Mouse (Mus musculus) left cerebral cortex, postnatal 25 days (tissue): ENCODE results near the gene Olfr338. TPM values are rescaled to one million over a fixed set of nuclear protein-coding genes. Genes with fewer than 3 reads are reported as not detected.
"Not testable (repeated sequence)": the region's sequence is repeated elsewhere in the genome, so short reads cannot be mapped to it uniquely, and the experiment has no call there.

Source experiments
- DNase-seq, 2 experiments: peaks; one replicate each; pipeline ENCODE4 v3.0.0; 2022; ENCODE audit warnings: low spot score in 2 of 2, mixed read lengths in 1 of 2
- intact Hi-C: fragments of 180-260 bp; cut with DNase I; formaldehyde crosslinking; loops from one replicate; pipeline ENCODE4 v1.15.1; 2025
- total RNA-seq, 2 experiments: library from RNA; stranded (reverse); gene quantifications; 2 replicates each; pipeline ENCODE4 v1.2.3; 2021

Olfr338 gene
- total RNA-seq = not detected

GRCm38 (mm10) chr2:36373219-36373618, at the start of gene Olfr338:
TSS of gene Olfr338 (plus strand) at chr2:36373519.
- intact Hi-C loops = no loop called here
- no peak for DNase-seq

- DNase-seq, intact Hi-C loops: not testable (repeated sequence)
Measured at GRCm38 (mm10) chr2:36415174-36415573, 41.9 kb downstream of the Olfr338 start.

GRCm38 (mm10) chr2:36415591-36415990, 42.3 kb downstream of the Olfr338 start:
- intact Hi-C loops, DNase-seq: not testable (repeated sequence)

GRCm38 (mm10) chr2:36418647-36419046, 45.3 kb downstream of the Olfr338 start, which contains the start of gene Olfr339:
TSS of gene Olfr339 (plus strand) at chr2:36418947.
- no peak for DNase-seq
- intact Hi-C loops = no loop called here

Other genes with a start within 250 kb of the Olfr338 start
- gene Mrrf, start 237.1 kb upstream of the Olfr338 start, total RNA-seq = 10 to 100 TPM; 15.5 to 20.0 TPM
- gene Rbm18, start 236.7 kb upstream of the Olfr338 start, total RNA-seq = 10 to 100 TPM; 53.4 to 54.6 TPM
- gene Ptgs1, start 143.1 kb upstream of the Olfr338 start, total RNA-seq = 10 to 100 TPM; 15.5 to 19.8 TPM
- gene Olfr339, start 45.4 kb downstream of the Olfr338 start, total RNA-seq = not detected
- gene Olfr340, start 79.1 kb downstream of the Olfr338 start, total RNA-seq = not detected
- gene Olfr341, start 108.9 kb downstream of the Olfr338 start, total RNA-seq = not detected
- not detected for gene Olfr342, start 151.5 kb downstream of the Olfr338 start, total RNA-seq
- under 1 TPM in 1 of 2 experiments, not detected in 1; 0.05 TPM for gene Olfr344, start 193.1 kb downstream of the Olfr338 start, total RNA-seq